ENCODE assay signal across 8 mouse cellular contexts in the genomic region with DNA sequence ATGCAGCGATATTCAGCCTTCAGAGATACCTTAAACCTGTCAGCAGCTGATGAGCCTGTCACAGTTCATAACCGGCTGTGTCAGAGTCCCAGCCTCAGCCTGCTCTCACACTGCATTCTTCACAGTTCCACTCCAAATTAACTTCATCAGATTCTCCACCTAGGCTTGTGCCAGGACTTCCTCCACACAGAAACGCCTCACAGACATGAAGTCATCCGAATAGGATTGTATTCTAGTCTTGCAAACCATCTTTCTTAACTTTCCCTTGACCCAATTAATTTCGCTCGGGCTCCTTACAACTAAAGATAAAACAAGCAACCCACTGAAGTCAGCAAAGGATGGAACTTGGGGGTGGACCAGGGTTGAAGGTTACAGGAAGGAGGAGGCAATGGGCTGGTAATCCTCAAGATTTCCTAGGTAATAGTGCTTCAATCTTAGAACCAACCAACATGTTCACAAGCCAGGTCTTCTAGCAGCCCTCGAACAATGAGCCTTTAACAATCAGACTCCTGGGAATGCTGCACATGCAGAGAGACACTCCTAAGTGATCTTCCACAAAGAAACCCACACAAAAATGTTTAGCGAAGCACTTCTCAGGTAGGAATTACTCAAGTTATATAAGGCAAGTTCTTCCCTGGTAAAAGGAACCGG. TPM values are rescaled to one million over a fixed set of nuclear protein-coding genes. Genes with fewer than 3 reads are reported as not detected.
DNase-seq lines count a peak whose midpoint lies in the region; ATAC-seq and TF ChIP-seq lines count a peak whose summit lies in the region.

No protein-coding gene starts in this region.

- TF ChIP-seq CTCF in olfactory bulb, adult 2 months (IDR thresholded peaks at IDR 0.05; ENCODE audit: insufficient read depth, low read depth, low read length): no peak

- 0 out of 2 replicates have a peak, but pooled peaks cover 7% of the 10 kb centered on the region for H3K4me1 ChIP-seq in kidney, embryonic 15.5 days
- H3K4me1 ChIP-seq in forebrain, embryonic 10.5 days: peaks cover 13% of the 10 kb centered on the region
- H3K4me1 ChIP-seq in olfactory bulb, adult 2 months (ENCODE audit: control insufficient read depth, insufficient read depth, low read length): peaks cover 8% of the 10 kb centered on the region; the same call in 1 of the 2 replicates

- H3K4me2 ChIP-seq in kidney, embryonic 15.5 days: peak overlapping the region; percentile 89

- intact Hi-C loops in left cerebral cortex, postnatal 25 days (cut with DNase I): loop anchor here (2.0 to 5.0 kb wide), 2 partner anchors 211 to 564 kb away; no protein-coding TSS in a partner anchor
- intact Hi-C loops in gastrocnemius, postnatal 36 days (cut with DNase I): no loop called here

- no peak for DNase-seq in kidney, postnatal 4 days
- DNase-seq in forebrain, embryonic 10.5 days (ENCODE audit: extremely low spot score, low spot score): no peak
- DNase-seq in left cerebral cortex, postnatal 25 days (ENCODE audit: low spot score in 2 of 2): peak; percentile 26 to 78
- DNase-seq in cerebellum, adult 11 months: no peak
- no peak for DNase-seq in gastrocnemius, postnatal 36 days
- DNase-seq in thymus, postnatal 10 days (ENCODE audit: low spot score in 2 of 2): no peak

- H3K9me3 ChIP-seq in kidney, embryonic 15.5 days (replicated peaks): no peaks in the 10 kb centered on the region
- H3K9me3 ChIP-seq in forebrain, embryonic 10.5 days: no peaks in the 10 kb centered on the region

- H3K27ac ChIP-seq in kidney, embryonic 15.5 days: no peak overlapping the region
- H3K27ac ChIP-seq in forebrain, embryonic 10.5 days: peak overlapping the region; percentile 72; the same call in 1 of the 2 replicates
- no peak overlapping the region; the same call in 1 of the 2 replicates for H3K27ac ChIP-seq in olfactory bulb, adult 2 months (ENCODE audit: insufficient read depth, low read depth, low read length)

- H3K4me3 ChIP-seq in kidney, embryonic 15.5 days (replicated peaks): peak overlapping the region; percentile 58
- peak overlapping the region; percentile 61 for H3K4me3 ChIP-seq in forebrain, embryonic 10.5 days
- peak overlapping the region; percentile 60 for H3K4me3 ChIP-seq in olfactory bulb, adult 2 months (ENCODE audit: insufficient read depth, low read depth, low read length)

- WGBS in kidney, embryonic 15.5 days: 33% methylated on average over 9 of the region's 9 CpGs
- 24% methylated on average over 9 of the region's 9 CpGs for WGBS in forebrain, embryonic 10.5 days
- 22% methylated on average over 9 of the region's 9 CpGs for WGBS in olfactory bulb, adult 2 months

- H3K36me3 ChIP-seq in kidney, embryonic 15.5 days: no peaks in the 10 kb centered on the region
- no peaks in the 10 kb centered on the region for H3K36me3 ChIP-seq in forebrain, embryonic 10.5 days (replicated peaks)

- ATAC-seq in kidney, embryonic 15.5 days (replicated peaks; ENCODE audit: low FRiP score): no peak

- H3K9ac ChIP-seq in kidney, embryonic 15.5 days: no peak overlapping the region

- peaks cover 33% of the 10 kb centered on the region for H3K27me3 ChIP-seq in kidney, embryonic 15.5 days
- peaks cover 43% of the 10 kb centered on the region for H3K27me3 ChIP-seq in forebrain, embryonic 10.5 days (ENCODE audit: poor library complexity, severe bottlenecking)

- no peak for TF ChIP-seq POLR2A in olfactory bulb, adult 2 months (IDR thresholded peaks at IDR 0.05; ENCODE audit: insufficient read depth, low read depth, low read length)

RNA-seq across cellular contexts. Expression of a gene that starts 0.8 kb away (rescaled TPM):
- polyA plus RNA-seq in kidney, embryonic 15.5 days (2015; fragmentation: Nextera tagmentation; extraction: Ambion mirVana): 21.6 and 23.6 TPM in 2 replicates
- polyA plus RNA-seq in forebrain, embryonic 10.5 days (2016; fragmentation: Nextera tagmentation; extraction: Ambion mirVana): 8.9 and 12.2 TPM in 2 replicates
- total RNA-seq in left cerebral cortex, postnatal 25 days (2021): 100 to 1,000 TPM; 331 to 336 TPM
- polyA plus RNA-seq in olfactory bulb, adult 2 months (2012; ENCODE audit: insufficient read depth, insufficient read length, low replicate concordance, missing spikeins): 357 TPM in 1 of 2 replicates, not detected in the other
- total RNA-seq in gastrocnemius, postnatal 36 days (2021): 1 to 10 TPM; 5.2 to 6.7 TPM

Comparison
In these comparisons a context has a peak if more than half of its experiments do, and no peak if none do; other contexts are left out.
1. DNase-seq: peak in left cerebral cortex, postnatal 25 days (2 of 2); none in kidney, postnatal 4 days (0 of 2), forebrain, embryonic 10.5 days (single experiment), cerebellum, adult 11 months (single experiment), gastrocnemius, postnatal 36 days (0 of 2) and thymus, postnatal 10 days (0 of 2).
2. Peak in every context shown above with its lines, with median percentiles within 50 percentile points of each other: H3K4me3 ChIP-seq.